Mouse (Mus musculus): Measurements from ENCODE around the gene Ehd2.

GRCm38 (mm10) chr7:15953307-15954074 lies 13.9 kb downstream of the Ehd2 start:
- TF ChIP-seq TAL1 (IDR thresholded peaks at IDR 0.05; ENCODE audit: low read length) (no peak), GATA1 (IDR thresholded peaks at IDR 0.05; ENCODE audit: low read length) (no peak)

Measured in erythroblast, embryonic 14.5 days (primary cell).